Comparison of ENCODE assay signal across 23 mouse cellular contexts in genomic region chr10:68222676-68223075, GRCm38 (mm10). TPM values are rescaled to one million over a fixed set of nuclear protein-coding genes. Genes with fewer than 3 reads are reported as not detected.
DNase-seq lines count a peak whose midpoint lies in the region; TF ChIP-seq lines count a peak whose summit lies in the region.
"Had no signal": no experiment of that assay in that cellular context is flagged by ENCODE, and none has a peak within 500 bp of the region (broad histone marks: within the 10 kb centered on the region; RNA-seq: fewer than 3 reads in every experiment).

No protein-coding gene starts in this region.

- no peak for TF ChIP-seq CTCF in bone marrow macrophage, adult 2 months (IDR thresholded peaks at IDR 0.05; ENCODE audit: low read depth, low read length)

- H3K4me1 ChIP-seq in bone marrow macrophage, adult 2 months (ENCODE audit: control insufficient read depth, insufficient read depth, low read length): peaks cover 18% of the 10 kb centered on the region
- H3K4me1 ChIP-seq: forebrain, embryonic 13.5 days; hindbrain, embryonic 10.5 days had no signal

- no peak for TF ChIP-seq POLR2A in bone marrow macrophage, adult 2 months (IDR thresholded peaks at IDR 0.05; ENCODE audit: borderline replicate concordance, low read depth, low read length)

- peak; percentile 72 for DNase-seq in heart, adult 11 months
- no peak for DNase-seq in heart, postnatal 4 days
- peak; percentile 69 for DNase-seq in ES-CJ7 (ENCODE audit: low read depth, low spot score)
- no peak for DNase-seq in embryo, embryonic 10 days (ENCODE audit: low spot score)
- no peak for DNase-seq in embryo, embryonic 11 days
- DNase-seq in spleen, adult 18-20 months: no peak
- DNase-seq: adrenal gland, adult 8-10 months; adrenal gland, postnatal 36 days; cerebellum, adult 11 months; cerebellum, adult 8-10 months; cerebellum, postnatal 14 days; forebrain, postnatal 0 days; gastrocnemius, adult 2 months; gastrocnemius, postnatal 25 days; heart, postnatal 14 days; kidney, adult 8-10 months had no signal

- 0 out of 2 replicates have a peak overlapping the region, but pooled peaks have one; percentile 51 for H3K27ac ChIP-seq in bone marrow macrophage, adult 2 months (ENCODE audit: insufficient read depth, low read depth, low read length)
- H3K27ac ChIP-seq: embryonic facial prominence, embryonic 13.5 days; forebrain, embryonic 13.5 days; gastrocnemius, adult 2 months; hindbrain, embryonic 10.5 days; hindbrain, embryonic 14.5 days had no signal

- no peak overlapping the region for H3K4me3 ChIP-seq in bone marrow macrophage, adult 2 months (ENCODE audit: insufficient read depth, low read length)
- H3K4me3 ChIP-seq: embryonic facial prominence, embryonic 13.5 days; forebrain, embryonic 13.5 days; gastrocnemius, adult 2 months; heart, embryonic 15.5 days; hindbrain, embryonic 10.5 days had no signal

RNA-seq across cellular contexts. Expression of gene Arid5b, which starts 55.9 kb away (rescaled TPM):
- total RNA-seq in heart, postnatal 4 days (2021): 10 to 100 TPM; 24.1 to 24.8 TPM
- polyA plus RNA-seq in bone marrow macrophage, adult 2 months (2012; ENCODE audit: insufficient read depth, insufficient read length, missing spikeins): 25.9 and 26.5 TPM in 2 replicates
- total RNA-seq: MEL had no signal

Comparison
In these comparisons a context has a peak if more than half of its experiments do, and no peak if none do; other contexts are left out.
1. DNase-seq: peak in heart, adult 11 months (single experiment) and ES-CJ7 (single experiment); none in heart, postnatal 4 days (single experiment), embryo, embryonic 10 days (single experiment), embryo, embryonic 11 days (single experiment) and spleen, adult 18-20 months (0 of 2).